Mouse (Mus musculus) embryo, embryonic 11.5 days (tissue): Measurements from ENCODE around the gene Apoa4.

ENCODE experiments used
- DNase-seq: peaks from one replicate; pipeline ENCODE4 v3.0.0-alpha.2; 2012; ENCODE audit warnings: low read depth, low spot score

The Apoa4 gene

DNA sequence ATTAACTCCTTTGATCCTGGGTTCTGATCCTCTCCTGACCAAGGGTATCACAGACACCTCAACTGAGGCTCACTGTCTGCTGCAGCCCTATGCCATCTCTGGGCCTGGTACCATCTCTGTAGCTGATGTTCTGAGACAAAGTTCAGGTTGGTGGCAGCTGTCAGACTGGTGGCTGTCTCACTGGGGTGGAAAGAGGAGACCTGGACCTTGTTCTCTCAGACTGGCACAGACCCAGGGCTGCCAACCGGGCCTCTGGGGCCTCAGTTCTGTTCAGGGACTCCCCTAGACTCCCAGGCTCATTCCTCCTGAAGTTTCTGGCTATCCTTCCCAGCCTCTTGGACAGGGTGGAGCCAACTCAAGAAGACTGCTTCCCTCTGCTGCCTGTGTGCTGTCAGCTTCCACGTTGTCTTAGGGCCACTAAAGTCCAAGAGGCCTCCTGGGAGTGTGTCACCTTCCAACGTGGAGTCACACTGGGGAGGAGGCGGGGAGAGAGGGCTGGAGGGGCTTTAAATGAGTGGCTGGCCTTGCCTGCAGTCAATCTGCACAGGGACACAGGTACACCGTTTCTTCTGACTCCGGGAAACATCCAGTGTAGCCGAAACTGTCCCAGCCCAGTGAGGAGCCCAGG is at the start of gene Apoa4:
Apoa4 (plus strand) TSS at position 171 of the 628 bp plus-strand sequence.
- no peak for DNase-seq

DNA sequence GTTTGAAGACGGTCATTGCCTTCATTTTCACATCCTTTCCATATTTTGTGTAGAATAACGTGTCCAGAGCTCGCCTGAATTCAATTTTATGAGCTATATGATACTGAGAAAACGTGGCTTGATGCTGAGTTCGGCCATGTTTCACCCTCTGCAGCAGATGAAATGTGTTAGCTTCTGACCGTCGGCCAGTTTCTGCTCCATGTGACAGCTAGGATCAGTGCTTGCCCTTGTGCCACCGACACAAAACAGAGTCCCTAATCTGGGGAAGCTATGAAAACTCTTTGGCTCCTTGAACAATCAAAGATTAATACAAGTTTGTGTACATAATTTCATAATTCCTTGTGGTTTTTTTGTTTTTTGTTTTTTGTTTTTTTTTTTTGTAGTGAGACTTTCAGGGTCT is 49.3 kb upstream of the Apoa4 start:
- DNase-seq = no peak

- DNase-seq = peak; percentile 29
Measured at GRCm38 (mm10) chr9:46191644-46192043, 48.9 kb upstream of the Apoa4 start.

GRCm38 (mm10) chr9:46192642-46193041 is 47.9 kb upstream of the Apoa4 start:
- no peak for DNase-seq

DNA sequence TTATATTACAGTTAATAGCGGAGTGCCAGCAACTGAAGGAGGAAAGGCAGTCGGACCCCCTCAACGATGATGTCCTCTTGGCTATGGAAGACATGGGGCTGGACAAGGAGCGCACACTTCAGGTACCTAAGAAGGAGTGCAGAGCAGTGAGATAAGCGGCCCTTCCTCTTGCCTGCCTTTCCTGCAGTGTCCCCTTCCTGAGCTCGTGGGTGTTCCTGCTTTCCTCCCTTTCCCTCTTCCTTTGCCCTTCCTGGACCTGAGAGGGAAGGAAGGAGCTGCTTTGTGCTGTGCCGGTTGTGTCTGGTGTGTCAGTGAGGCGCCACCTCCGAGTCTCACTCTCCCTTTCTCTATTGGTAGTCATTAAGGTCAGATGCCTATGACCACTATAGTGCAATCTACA is 45.7 kb upstream of the Apoa4 start:
- DNase-seq = no peak

DNA sequence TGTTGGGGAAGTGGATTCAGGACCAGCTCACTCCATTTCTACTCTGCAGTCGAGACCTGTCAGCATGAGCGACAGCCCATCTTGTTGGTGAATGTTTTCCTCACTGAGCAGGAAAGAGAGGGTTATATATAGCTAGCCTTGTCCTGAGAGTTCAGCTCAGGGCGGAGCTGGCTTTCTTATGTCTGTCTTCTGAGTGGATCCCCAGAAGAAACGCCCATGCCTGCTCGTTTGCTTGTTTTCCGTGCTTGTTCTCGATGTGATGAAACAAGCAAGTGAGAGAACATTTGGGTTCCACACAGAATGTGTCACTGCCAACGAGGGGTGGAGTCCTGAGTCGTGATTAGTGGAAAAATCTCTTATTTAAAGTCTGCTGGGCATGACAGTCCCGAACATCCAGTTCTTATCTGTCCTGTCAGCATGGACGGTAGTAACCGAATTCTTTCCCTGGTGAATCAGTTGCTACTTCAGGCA is 43.8 kb upstream of the Apoa4 start:
- DNase-seq = no peak

DNA sequence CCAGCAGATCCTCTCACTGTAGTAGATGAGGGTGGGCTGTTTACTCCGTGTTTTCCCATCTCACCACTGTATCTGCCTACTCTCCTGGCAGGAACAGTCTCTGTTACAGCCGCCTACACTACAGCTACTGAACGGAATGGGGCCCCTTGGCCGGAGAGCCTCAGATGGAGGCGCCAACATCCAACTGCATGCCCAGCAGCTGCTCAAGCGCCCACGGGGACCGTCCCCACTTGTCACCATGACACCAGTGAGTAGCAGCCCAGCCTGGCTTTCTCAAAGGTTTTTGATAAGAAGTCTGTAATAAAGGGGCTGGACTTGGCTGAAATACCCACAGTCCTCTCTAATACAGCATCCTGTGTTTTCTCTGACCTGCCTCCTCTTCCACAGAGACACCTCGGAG is 42.0 kb upstream of the Apoa4 start:
- DNase-seq = no peak

GRCm38 (mm10) chr9:46198936-46199335 is 41.6 kb upstream of the Apoa4 start:
- DNase-seq = no peak

DNA sequence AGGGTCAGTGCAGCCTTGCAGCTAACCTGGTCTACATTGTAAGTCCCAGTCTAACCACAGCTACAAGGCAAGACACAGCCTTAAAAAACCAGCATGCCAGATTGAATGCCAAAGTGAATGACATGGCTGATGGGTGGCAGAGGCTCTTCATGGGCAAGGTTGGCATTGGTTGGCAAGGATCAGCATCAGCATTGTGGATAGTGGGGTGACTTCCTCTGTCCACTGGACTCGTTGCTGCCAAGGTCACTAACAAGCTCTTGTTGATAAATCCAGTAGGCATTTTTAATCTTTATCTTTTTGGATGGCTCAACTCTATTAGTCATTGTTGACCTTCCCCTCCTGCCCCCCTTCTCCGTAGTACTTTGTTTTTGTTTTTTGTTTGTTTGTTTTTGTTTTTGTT is 40.9 kb upstream of the Apoa4 start:
- no peak for DNase-seq

- DNase-seq = no peak
Measured at GRCm38 (mm10) chr9:46206834-46207500, 33.5 kb upstream of the Apoa4 start.

DNA sequence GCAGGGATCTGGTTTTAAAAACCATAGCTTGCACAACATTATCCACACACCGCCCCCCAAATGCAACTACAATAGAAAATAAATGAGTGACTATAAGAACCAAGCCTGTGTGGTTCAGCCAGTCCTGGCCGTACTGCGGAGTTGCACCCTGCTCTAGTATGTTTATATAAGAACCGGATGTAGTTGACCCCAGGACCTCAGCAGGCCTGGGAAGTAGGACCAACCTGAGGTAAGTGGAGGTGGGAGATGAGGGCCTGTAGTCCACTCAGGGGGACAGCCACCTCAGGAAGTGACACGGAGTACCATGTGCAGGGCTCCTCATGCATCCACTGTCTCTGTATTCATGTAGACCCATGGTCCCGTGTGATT is 33.0 kb upstream of the Apoa4 start:
- no peak for DNase-seq

GRCm38 (mm10) chr9:46208401-46208974 is 32.0 kb upstream of the Apoa4 start:
- no peak for DNase-seq

DNA sequence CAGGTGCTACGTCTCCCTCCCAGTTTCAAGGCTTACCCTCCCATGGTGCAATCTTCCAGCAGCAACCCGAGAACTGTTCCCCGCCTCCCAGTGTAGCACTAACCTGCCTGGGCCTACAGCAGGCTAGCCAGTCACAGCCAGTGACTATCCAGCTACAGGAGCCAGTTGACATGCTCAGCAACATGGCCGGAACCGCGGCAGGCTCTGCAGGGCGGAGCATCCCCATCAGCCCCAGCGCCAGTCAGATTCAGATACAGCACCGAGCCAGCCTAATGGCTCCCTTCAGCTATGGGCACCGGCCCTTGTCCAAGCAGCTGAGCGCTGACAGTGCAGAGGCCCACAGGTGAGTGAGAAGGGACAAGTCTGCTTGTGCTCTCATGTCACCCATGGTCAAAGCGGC is 30.0 kb upstream of the Apoa4 start:
- DNase-seq = no peak

DNA sequence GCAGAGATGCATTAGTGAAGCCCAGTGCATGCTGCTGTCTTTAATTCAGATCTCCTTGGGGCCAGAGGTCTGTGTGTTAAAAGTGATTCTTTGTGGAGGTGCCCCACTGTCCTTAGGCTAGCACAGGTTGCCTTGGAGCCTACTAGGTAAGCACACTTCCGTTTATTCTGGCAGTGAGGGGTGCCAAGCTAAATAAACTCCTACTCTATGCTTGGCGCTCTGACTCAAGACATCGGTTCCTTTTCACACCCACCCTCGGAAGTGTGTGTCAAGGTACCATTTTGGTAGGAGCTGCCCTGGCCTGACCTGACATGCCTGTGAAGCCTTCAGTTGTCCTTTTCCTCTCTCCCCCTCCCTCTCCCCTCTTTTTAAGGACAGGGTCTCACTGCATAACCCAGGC is 26.2 kb upstream of the Apoa4 start:
- no peak for DNase-seq

DNA sequence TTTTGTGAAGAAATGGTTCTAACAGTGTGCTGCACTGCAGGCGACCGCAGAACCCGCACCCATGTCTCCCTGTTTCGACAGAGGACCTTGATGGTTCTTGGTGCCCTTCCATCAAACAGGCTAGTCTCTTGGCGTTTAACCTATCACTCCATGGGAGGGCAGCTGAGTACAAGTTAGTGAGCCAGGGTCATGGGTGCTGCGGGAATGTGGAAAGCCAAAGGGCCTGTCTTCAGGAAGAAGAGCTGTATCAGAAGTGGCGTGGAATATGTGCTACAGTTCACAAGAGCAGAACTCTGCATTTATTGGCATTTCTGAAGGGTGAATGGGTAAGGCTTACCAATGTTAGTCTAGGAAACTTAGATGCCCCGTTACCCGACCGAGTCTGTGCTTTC is 25.6 kb upstream of the Apoa4 start:
- no peak for DNase-seq

DNA sequence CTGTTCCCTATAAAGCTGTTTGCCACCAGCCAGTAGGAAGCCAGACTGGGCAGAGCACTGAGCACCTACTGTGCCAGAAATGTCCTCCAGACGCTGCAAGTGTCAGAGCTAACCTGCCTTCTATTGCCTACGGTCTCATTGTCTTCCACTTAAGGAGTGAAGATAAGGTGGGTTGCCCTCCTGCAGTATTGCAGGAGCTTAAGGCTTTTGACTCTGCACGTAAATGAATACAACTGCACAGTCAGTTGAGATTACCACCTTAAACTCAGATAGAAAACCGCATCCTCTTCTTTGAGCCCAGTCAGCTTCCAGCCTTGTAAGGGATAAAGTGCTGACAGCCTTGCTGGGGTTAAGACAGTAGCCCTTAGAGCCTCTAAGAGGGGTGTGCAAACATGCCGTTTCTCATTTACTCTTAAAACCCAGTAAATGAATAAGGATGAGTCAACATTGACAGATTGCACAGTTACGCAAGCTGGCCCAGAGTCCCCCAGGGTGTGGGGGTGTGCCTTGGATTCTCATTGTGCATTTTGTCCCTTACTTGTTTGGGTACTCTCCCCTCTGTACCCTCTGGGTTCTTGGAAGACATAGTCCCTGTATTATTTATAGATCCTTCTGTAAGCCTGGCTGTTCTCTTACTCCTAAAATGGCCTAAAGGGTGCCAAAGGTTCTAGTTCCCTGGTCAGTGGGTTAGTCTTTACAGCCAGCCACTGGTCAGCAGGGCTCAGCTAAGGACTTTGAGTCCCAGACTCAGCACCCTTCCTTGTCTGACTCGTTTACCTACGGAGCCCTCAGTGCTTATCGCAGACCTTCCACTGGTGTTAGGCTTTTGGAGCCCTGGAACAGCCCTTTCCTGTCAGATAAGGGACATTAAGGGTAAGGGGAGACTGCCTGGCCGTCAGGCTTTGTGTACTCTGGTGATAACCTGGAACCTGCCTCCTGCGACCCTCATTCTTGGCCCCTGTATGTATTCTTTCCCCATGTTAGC is 24.9 kb upstream of the Apoa4 start:
- no peak for DNase-seq

DNA sequence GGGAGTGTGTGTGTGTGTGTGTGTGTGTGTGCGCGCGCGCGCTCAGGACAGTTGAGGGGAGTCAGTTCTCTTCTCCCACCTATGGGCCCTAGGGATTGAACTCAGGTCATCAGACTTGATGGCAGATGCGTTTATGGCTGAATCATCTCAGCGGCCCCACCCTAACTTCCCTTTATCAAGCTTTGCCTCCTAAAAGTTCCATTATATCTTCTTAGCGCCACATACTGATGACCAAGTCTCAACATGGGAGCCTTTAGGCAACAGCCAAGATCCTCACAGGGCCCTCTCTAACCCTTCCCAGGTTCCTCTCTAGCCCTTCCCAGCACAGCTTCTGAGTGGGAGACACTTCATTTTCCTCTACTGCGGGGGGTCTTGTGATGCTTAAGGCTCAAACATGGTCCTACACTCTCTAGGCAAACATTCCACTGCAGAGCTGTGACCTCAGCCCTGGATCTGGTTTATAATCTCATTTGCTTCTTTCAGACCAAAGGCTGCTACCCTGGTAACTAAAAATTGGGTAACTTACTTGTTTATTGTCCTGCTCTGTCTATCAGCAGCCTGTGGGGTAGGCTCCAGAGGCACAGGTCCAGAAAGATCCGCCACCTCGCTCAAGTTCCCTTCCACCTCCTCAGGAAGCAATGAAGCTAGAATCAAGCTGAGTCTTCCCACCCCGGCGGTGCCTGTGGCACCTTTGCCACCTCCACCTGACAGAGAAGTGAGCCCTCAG is 23.6 kb upstream of the Apoa4 start:
- DNase-seq = no peak

GRCm38 (mm10) chr9:46218176-46218575 is 22.3 kb upstream of the Apoa4 start:
- DNase-seq = no peak

DNA sequence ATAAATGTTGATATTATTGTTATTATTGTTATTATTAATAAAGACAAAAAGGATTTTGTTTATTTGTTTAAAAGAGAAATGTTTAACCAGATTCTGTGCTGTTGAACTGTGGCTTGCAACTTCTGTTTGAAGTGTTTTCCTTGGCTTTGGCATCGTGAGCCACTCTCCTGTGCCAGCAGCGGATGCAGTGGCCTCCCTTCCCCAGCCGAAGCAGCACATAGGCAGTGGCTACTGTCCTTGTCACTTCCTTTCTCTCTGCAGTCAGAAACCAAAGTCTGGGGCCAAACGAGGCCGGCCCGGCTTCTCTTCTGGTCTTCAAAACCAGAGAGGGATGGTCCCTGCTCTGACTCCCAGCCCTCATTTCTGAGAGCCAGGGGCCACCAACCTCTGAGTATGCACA is 17.4 kb upstream of the Apoa4 start:
- no peak for DNase-seq

DNA sequence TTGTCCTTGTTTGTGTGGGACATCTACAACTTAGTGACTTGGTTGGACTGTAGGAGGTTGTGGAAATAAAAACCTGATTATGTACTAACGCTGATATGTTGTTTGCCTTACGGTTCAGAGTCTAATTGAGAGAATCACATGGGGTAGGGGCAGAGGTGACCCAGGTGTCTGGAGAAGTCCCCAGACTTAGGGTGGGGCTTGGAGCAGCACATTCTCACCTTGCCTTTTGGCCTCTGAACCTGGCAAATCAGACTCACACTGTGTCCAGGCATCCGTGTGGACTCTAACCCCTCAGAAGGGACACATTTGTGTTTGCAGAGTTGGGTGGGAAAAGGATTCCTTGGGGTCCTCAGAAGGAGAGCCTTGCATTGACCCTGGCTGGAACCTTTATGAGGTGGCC is 16.4 kb upstream of the Apoa4 start:
- no peak for DNase-seq

- DNase-seq = no peak
Measured at GRCm38 (mm10) chr9:46224945-46225660, 15.4 kb upstream of the Apoa4 start.
